Mouse (Mus musculus): Measurements from ENCODE around the gene Samd14. TPM values are rescaled to one million over a fixed set of nuclear protein-coding genes. Genes with fewer than 3 reads are reported as not detected.

Samd14 gene
- polyA plus RNA-seq (2012): 370 and 460 TPM in 2 replicates

DNA sequence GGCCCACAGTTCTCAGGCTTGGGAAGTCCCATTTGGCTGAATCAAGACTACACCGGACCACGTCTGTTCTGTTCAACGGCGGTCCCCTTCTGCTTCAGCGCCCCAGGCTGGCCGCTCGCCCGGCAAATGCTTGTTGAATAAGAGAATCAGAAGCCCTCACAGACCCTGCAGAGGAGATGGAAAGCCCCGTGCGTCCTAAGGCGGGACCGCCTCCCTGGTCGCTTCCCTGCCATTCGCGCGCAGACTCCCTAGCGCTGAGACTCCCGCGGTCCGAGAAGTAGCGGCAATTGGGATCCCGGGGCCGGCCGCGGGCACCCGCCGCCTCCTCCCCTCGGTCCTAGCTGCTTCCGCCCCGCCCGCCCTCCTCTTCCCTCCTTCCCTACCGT lies at the start of gene Samd14:
TSS of gene Samd14 (plus strand) at position 251 of the 386 bp plus-strand sequence.
- TF ChIP-seq GATA1 (IDR thresholded peaks at IDR 0.05; ENCODE audit: low read length): no peak

DNA sequence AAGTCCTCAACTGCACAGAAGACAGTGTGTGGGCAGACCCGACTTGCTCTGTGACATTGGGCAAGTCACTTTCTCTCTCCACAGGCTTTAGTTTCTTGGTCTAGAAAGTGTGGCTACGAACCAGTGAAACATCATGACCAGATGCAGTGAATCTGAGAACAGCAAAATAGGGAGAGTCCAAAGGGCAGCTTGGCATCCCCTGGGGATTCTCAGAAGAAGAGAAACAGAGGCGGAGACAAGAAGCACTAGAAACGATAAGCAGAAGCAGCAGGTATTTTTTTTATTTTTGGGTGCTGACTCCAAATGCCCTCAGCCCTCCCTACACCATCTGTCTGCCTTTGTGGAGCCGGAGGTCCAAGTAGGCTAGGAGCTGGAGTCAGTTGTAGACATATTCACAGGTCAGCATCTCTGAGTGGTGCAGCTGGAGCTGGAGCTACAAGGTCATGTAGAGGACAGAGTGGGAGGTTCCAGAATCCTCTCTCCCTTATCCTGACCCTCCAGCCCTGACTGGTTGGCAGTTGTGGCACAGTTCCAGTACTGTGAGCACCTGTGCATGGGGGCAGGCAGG lies 47.1 kb upstream of the Samd14 start:
- no peak for TF ChIP-seq GATA1 (IDR thresholded peaks at IDR 0.05; ENCODE audit: low read length)

DNA sequence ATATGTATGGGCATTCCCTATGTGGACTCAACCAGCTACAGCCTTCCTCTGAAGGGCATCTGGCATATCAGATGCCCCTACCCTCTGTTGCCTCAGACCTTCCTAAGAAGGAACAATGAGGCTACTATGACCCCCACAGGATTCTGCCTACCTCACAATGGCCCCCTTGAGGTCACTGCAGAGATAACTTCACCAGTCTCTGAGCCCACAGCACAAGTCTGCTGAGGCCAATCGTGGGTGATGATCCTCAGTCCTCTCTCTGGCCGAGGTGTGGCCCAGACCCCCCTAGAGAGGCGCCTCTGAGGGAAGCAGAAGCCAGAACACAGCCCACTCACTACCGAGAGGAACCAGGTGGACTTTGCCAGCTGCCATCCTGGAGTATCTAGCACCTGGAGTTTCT lies 42.3 kb upstream of the Samd14 start, which contains the start of gene Hils1:
TSS of gene Hils1 (plus strand) at position 175 of the 400 bp plus-strand sequence.
- TF ChIP-seq GATA1 (IDR thresholded peaks at IDR 0.05; ENCODE audit: low read length): no peak

DNA sequence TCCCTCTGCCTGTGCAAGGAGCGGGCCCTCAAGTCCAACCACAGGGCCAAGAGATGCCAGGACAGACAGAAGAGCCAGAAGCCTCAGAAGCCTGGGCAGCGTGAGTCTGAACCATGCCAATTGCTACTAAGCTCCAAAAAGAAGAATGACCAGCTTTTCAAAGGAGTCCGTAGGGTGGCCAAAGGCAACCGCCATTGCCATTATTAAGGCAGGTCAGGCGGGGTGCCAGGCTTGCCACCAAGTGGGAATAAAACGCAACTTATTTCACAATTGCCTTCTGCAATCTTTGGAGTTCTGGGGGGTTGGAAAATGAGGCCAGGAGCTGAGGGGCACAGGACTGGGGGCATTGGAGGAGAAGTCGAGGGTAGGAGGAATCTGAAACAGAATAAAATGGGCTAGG lies 41.5 kb upstream of the Samd14 start:
- no peak for TF ChIP-seq GATA1 (IDR thresholded peaks at IDR 0.05; ENCODE audit: low read length)

DNA sequence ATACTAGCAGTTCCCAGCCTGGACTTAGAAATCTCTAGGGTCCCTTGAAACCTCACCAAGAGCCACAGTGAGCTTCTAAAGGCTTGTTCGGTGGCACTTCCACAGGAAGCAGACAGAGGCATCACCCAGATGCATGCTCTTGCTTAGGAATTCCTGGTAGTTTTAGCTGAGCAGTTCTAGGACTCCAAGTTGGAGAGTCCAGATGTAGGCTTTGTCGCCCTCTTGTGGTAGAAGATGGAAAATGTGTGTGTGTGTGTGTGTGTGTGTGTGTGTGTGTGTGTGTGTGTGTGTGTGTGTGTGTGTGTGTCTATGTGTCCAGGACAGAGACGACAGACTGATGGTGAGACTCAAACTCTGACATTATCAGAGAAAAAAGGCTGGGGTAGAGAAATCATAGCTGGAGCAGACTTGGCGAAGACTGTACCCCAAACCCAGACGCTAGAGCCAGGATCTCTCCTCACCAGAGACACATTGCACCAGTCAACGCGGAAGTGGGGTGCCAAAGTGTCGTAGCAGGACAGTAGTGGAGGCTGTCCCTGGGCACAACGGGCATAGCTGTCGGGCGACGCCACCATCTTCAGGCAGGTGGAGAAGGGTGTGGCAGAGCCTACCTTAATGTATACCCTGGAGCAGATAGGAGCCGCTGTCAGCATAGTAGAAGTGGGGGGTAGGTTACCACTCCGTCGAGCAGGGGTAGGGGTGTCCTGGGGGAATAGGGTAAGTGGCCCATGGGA lies 39.3 kb upstream of the Samd14 start:
- no peak for TF ChIP-seq GATA1 (IDR thresholded peaks at IDR 0.05; ENCODE audit: low read length)

DNA sequence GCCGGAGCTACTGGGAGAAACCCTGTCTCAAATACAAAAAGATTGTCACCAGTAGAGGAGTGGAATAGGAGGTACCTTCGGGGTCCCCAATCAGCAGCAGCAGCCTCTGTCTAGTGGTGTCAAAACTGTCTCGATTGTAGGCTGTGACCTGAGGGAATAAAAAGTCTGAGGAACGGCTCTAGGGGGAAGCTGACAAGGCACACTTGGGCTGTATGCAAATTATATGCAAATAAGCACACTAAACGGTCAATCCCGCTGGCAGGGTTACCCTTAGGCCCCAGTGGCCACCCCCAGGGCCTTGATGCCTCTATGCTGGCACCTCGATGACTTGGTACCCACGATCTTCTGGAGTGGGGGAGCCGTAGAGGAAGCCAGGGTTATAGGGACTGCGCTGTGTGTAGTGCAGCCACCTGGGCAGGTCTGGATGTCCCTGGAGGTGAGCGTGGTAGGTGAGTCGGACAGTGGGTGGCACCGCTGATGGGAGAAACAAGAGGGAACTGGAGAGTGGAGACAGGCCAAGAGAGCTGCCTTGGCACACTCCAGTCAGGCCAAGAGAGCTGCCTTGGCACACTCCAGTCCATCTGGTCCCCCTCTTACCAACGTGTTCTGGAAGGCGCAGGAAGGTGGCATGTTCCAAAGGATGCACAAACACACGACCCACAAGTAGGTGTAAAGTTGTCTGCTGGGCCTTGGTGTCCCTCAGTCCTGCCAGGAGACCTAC lies 37.6 kb upstream of the Samd14 start:
- no peak for TF ChIP-seq GATA1 (IDR thresholded peaks at IDR 0.05; ENCODE audit: low read length)

DNA sequence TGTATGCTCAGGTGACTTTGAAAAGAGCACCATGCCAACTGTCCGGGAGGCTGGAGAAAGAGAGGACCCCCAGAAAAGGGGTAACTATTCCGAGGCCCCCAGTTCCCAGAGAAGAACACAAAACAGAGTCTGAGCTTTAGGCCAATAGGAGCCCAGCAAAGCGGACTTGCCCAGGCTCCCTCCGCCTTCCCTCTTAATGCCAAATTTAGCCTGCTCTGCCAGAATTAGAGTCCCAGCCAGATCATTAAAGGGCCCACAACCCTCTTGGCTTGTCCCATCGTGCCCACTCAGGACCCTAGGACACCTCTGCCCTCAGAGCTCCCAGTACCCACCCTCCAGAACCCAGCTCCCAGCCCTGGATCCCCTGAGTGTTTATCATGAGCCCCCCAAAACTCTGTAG lies 36.8 kb upstream of the Samd14 start:
- no peak for TF ChIP-seq GATA1 (IDR thresholded peaks at IDR 0.05; ENCODE audit: low read length)

DNA sequence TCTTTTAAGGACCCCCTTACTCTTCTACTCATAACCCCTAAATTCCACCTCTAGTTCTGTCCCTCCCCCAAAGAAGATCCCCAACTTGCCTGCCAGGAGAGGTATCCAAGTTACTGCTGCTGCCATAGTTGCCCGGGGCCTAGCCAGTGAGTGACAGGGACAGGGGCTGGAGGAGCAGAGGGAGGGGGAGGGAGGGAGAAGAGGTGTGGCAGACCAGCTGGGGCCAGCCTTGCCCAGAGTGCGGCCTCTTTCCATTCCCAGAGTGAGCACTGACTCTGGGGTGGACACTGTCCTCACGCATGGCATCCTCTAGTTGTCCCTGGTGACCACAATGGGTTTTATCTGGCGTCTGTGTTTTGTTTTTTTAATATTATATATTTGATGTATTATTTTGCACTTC lies 36.4 kb upstream of the Samd14 start:
- no peak for TF ChIP-seq GATA1 (IDR thresholded peaks at IDR 0.05; ENCODE audit: low read length)

DNA sequence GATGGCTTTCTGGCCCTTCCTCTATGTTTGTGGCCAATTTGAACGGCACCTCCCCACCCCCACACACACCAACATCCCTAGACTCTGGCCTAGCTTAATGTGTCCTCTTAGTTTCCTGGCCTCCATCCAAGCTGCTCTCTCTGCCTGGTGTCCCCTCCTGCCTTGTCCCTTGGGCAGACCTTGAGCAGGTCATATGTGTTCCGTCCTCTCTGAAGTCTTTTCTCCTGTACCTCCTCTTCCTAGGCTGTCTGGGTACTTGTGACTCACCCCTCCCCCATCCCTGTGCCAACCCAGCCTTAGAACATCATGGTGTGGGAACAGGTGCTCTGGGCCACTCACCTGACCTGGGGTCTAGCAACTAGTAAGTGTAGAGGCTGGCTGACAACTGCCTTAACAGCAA lies 34.7 kb upstream of the Samd14 start:
- TF ChIP-seq GATA1 (IDR thresholded peaks at IDR 0.05; ENCODE audit: low read length): no peak

DNA sequence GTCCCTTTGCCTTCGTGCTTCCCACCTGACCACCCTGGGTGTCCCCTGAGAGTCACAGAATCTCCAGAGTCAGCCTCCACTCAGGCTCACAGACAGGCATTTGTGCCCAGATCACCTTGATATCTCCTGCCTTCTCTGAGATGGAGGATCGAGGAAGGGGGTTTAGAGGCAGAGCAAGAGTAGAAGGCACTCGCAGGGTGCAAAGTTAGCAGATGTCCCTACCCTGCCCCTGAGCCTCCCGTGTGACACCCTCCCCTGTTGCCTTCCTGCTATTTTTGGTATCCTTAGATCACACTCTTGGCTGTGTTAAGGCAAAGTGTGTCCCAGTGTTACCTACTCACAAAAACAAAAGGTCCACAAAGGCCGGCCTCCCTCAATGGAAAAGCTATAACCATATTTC lies 33.5 kb upstream of the Samd14 start, which contains the start of gene Sgca:
TSS of gene Sgca (minus strand) at position 129 of the 400 bp plus-strand sequence.
- no peak for TF ChIP-seq GATA1 (IDR thresholded peaks at IDR 0.05; ENCODE audit: low read length)

DNA sequence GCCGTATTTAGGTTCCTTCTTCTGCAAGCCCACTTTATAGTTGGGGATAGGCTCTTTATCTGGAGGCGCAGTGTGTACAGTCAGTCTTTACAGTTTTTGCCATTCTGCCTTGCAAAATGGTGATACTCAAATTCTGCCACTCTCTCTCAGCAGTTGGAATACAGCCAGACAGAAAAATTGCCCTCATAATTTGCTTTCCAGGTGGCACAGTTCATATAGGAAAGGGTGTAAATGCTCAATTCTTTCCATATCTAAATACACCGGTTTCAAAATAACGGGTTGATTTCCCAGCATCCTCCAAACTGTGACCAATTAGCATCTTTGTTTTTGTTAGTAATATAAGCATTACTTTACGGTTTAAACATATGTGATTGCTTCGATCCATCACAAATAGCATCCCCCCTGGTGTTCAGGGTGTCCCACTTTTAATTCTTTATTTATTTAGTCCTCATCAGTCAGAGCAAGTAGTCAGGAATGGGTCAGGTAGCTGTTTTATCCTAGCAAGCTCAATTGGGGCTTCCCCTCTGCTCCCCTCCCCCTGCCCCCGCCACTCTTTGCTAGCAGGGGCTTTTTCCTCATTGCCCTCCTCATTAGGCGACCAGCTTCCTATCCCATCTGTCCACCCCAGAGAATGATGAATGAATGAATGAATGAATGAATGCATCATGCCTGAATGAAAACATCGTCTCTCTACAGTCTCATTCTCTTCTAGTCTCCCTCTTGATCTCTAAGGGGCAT lies 31.3 kb upstream of the Samd14 start:
- no peak for TF ChIP-seq GATA1 (IDR thresholded peaks at IDR 0.05; ENCODE audit: low read length)

DNA sequence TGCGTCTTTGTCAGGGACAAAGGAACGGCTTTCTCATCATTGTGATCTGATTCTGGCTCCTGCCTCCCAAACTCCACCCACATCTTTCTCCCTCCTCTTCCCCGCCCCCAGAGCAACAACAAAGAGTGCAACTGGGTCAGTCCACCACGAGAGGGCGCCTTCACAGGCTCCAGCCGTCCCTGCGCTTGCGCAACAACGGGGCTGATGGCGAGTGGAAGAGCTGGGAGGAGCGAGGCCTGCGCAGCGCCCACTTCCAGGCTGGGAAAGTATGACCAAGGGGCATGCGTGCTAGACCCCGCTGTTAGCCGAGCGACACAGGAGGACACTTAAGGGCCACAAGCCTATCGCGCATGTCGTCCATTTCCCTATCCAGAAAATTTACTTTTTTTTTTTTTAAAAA lies 30.7 kb upstream of the Samd14 start:
- no peak for TF ChIP-seq GATA1 (IDR thresholded peaks at IDR 0.05; ENCODE audit: low read length)

DNA sequence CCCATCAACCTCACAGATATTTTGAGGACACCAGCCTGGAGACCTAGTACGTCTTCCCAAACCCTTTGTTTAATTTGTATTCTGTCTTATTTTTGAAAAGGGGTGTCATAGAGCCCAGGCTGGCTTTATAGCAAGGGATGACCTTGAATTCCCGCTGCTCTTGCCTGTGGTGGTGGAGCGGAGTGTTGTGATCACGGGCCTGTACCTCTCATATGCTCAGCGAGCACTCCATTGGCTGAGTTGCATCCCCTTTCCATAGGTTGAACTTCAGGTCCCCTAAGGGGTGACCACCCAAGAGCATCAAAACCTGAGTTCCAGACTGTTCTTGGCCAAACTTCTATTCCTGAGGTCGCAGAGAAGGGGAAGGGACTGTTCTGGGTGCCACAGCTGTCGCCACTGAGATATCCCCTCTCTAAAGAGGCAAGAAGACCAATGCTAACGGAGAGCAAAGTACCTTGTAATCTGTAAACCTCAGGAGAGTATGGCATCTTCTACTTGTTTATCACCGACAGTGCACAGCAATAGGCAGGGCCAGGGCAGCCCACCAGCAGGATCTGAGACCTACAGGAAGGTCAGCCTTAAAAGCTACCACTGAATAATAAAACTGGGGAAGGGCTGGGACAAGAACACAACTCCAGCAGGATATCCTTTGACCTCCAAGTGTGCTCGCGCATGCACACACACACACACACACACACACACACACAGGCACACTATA lies 30.1 kb upstream of the Samd14 start:
- no peak for TF ChIP-seq GATA1 (IDR thresholded peaks at IDR 0.05; ENCODE audit: low read length)

DNA sequence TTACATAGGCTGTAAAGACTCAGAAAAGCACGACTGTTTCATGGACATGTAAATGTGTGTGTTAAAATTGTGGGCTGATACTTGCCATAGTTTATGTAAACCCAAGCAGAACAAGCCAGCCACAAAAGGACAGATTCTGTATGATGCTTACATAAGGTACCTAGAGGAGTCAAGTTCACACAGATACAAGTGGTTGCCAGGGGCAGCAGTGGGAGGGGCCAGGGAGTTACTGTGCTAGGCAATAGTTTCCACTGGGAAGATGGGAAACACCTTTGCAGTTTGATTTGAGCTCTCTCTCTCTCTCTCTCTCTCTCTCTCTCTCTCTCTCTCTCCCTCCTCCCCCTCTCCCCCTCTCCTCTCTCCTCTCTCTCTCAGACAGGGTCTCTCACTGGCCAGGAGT lies 24.5 kb upstream of the Samd14 start:
- TF ChIP-seq GATA1 (IDR thresholded peaks at IDR 0.05; ENCODE audit: low read length): no peak

DNA sequence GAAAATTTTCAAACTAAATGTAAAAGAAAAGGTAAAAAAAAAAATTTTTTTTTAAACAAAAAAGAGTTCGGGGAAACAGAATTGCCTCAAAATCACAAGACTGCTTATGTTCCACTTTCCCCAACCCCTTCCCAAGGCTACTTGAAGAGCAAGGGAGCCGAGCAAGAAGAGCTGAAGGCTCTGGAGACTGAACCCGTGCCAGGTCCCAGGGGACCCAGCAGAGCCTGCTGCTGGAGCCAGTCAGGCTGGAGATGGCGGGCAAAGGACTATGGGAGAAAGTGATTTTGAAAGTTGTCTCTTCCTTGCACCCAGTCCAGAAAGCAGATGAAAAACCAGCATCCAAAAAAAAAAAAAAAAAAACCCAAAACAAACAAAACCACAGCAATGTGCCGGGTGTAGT lies 23.9 kb upstream of the Samd14 start:
- TF ChIP-seq GATA1 (IDR thresholded peaks at IDR 0.05; ENCODE audit: low read length): no peak

Measured in G1E-ER4 (cell line).